Mouse (Mus musculus) embryonic facial prominence, embryonic 10.5 days (tissue): ENCODE results near the gene Foxn3. TPM values are rescaled to one million over a fixed set of nuclear protein-coding genes. Genes with fewer than 3 reads are reported as not detected.

Source experiments
- DNase-seq: peaks from one replicate; pipeline ENCODE4 v3.0.0-alpha.2; 2017; ENCODE audit warnings: low spot score
- H3K27ac ChIP-seq: fragments of 300-500 bp; sonication (generic); replicated peaks from 2 replicates; pipeline ENCODE4 v1.5.1; 2016; ENCODE audit warnings: mild to moderate bottlenecking
- H3K27me3 ChIP-seq: fragments of 300-500 bp; sonication (generic); replicated peaks from 2 replicates; pipeline ENCODE4 v1.6.1; 2016; ENCODE audit warnings: low read depth, mild to moderate bottlenecking; ENCODE audit not compliant: poor library complexity, severe bottlenecking
- H3K36me3 ChIP-seq: fragments of 300-500 bp; sonication (generic); replicated peaks from 2 replicates; pipeline ENCODE4 v1.6.1; 2016; ENCODE audit warnings: mild to moderate bottlenecking, moderate library complexity
- H3K4me1 ChIP-seq: fragments of 300-500 bp; sonication (generic); 2 replicates; pipeline ENCODE4 v1.6.1; 2016
- H3K4me3 ChIP-seq: fragments of 300-500 bp; sonication (generic); 2 replicates; pipeline ENCODE4 v1.5.1; 2016; ENCODE audit warnings: mild to moderate bottlenecking, moderate library complexity
- H3K9me3 ChIP-seq: fragments of 300-500 bp; sonication (generic); 2 replicates; pipeline ENCODE4 v1.6.1; 2016; ENCODE audit warnings: mild to moderate bottlenecking
- WGBS: fragments of 180-500 bp; shearing (Covaris S2); methylation state at CpG from one replicate; pipeline ENCODE4 v1.1.7; 2016; 5-methylcytosine and 5-hydroxymethylcytosine counted together
- polyA plus RNA-seq: library from polyadenylated mRNA; unstranded; fragments of >200 nt; fragmentation: Nextera tagmentation; extraction: Ambion mirVana; gene quantifications from 2 replicates; pipeline ENCODE4 v1.2.1, GENCODE M21; 2016

Foxn3 gene
- polyA plus RNA-seq, 1 experiment from 2014 or later: 64.7 TPM

DNA sequence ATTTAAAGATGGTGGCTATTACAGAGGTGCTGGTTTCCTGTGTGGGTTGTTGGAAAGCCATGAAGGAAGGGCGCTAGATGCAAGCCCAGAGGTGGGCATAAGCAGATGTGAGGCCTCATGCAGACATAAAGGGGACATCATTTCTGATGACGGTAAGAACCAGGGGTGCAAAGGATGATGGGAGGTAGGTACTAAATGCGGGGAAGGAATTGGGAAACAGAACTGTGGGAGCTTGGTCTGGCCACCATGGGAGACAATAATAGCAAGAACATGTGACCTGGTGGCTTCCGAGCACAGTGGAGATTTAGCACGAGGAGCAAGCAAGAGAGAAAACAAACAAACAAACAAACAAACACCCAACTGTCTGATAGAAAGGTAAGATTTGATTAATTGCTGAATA lies 46.1 kb downstream of the Foxn3 start:
- H3K9me3 ChIP-seq: no peaks in the 10 kb centered on the region
- WGBS: 95% methylated on average over 5 of the region's 5 CpGs
- DNase-seq: no peak

DNA sequence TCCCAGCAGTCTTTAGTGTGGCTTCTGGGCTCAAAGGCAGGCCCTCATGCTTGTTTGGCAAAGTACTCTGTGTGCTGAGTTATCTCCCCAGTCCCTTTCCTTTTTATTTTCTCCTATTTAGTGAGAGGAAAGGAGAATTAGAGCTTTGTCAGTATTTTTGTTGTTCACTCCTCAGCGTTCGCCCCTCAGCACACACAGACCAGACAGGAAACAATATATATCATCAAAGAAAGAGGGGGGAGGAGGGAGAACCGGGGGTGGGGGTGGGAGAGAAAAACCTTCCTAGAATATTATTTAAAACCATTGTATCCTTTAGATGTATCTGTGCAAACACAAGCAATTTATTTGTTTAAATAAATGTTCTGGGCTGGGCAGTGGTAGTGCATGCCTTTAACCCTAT lies 47.9 kb downstream of the Foxn3 start:
- Histone ChIP-seq H3K27ac (no peak overlapping the region), H3K36me3 (no peaks in the 10 kb centered on the region), H3K4me3 (no peak overlapping the region), H3K9me3 (no peaks in the 10 kb centered on the region), H3K4me1 (peaks cover 34% of the 10 kb centered on the region), H3K27me3 (no peaks in the 10 kb centered on the region)
- no peak for DNase-seq
- 73% methylated on average over 3 of the region's 3 CpGs for WGBS

More for the DNA sequence above, 46.1 kb downstream of the Foxn3 start:
- Histone ChIP-seq H3K36me3 (no peaks in the 10 kb centered on the region), H3K27ac (no peak overlapping the region), H3K4me3 (no peak overlapping the region), H3K27me3 (no peaks in the 10 kb centered on the region), H3K4me1 (peaks cover 24% of the 10 kb centered on the region)

DNA sequence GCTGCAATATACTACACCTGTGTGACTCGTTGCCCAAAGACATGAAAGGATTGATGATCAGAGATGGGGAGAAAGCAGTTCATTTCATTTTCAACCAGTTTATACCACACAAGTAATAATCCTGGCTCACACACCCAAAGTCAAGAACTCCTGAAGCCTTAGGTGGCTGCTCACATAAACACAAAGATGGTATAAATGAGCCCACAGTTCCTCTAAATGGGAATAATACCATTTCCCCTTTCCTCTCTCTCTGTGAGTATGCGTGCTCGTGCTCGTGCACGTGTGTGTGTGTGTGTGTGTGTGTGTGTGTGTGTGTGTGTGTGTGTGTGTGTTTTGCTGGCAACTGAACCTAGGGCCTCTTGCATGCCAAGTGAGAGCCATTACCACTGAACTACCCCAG lies 51.7 kb downstream of the Foxn3 start:
- no peak for DNase-seq
- no peak overlapping the region for H3K4me3 ChIP-seq
- peaks cover 2% of the 10 kb centered on the region; the same call in 1 of the 2 replicates for H3K36me3 ChIP-seq
- H3K9me3 ChIP-seq: no peaks in the 10 kb centered on the region
- H3K27me3 ChIP-seq: no peaks in the 10 kb centered on the region
- H3K27ac ChIP-seq: no peak overlapping the region
- 94% methylated on average over 5 of the region's 5 CpGs for WGBS
- peaks cover 25% of the 10 kb centered on the region for H3K4me1 ChIP-seq

DNA sequence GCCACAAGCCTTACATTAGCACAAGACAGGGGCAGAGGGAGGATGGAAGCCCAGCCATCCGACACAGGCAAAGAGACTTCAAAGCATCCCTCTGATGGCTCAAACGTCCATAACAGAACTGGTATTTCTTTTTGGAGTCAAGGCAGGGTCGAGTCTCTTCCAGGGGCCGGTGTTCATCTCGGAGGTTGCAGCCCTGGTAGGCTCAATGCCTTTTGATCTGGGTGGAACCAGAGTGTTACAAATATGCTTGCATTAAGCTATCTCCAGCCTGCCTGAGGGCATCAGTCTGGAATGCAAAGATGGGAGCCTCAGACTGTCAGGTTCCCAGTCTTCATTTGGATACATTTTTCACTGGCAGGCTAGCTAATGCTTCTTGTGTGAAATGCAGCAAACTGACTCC lies 52.6 kb downstream of the Foxn3 start:
- WGBS: 38% methylated on average over 5 of the region's 5 CpGs

DNA sequence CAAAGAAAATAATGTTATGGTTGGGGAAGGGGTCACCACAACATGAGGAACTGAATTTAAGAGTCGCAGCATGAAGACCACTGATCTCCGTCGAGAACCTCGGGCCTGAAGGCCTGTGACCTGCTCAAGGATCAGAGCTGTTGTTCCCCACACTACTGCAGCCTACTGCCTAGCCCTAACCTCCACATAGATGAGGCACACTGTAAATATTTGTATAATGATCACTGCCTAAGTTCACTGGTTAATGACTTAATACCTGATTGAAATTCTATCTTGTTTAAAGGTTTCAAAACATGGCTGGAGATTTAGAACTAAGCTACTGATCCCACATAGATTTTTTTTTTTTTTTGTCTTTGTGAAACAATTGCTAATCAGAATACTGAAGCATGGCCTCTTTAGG lies 61.2 kb downstream of the Foxn3 start:
- H3K4me1 ChIP-seq: peaks cover 13% of the 10 kb centered on the region
- 90% methylated on average over 4 of the region's 4 CpGs for WGBS
- DNase-seq: no peak
- no peak overlapping the region for H3K27ac ChIP-seq
- H3K9me3 ChIP-seq: no peaks in the 10 kb centered on the region; the same call in 1 of the 2 replicates
- H3K4me3 ChIP-seq: no peak overlapping the region
- no peaks in the 10 kb centered on the region for H3K27me3 ChIP-seq
- no peaks in the 10 kb centered on the region; the same call in 1 of the 2 replicates for H3K36me3 ChIP-seq

More for the DNA sequence above, 52.6 kb downstream of the Foxn3 start:
- Histone ChIP-seq H3K4me1 (peaks cover 25% of the 10 kb centered on the region), H3K27me3 (no peaks in the 10 kb centered on the region), H3K27ac (no peak overlapping the region), H3K4me3 (no peak overlapping the region), H3K9me3 (no peaks in the 10 kb centered on the region; the same call in 1 of the 2 replicates), H3K36me3 (peaks cover 2% of the 10 kb centered on the region; the same call in 1 of the 2 replicates)
- peak; percentile 31 for DNase-seq

DNA sequence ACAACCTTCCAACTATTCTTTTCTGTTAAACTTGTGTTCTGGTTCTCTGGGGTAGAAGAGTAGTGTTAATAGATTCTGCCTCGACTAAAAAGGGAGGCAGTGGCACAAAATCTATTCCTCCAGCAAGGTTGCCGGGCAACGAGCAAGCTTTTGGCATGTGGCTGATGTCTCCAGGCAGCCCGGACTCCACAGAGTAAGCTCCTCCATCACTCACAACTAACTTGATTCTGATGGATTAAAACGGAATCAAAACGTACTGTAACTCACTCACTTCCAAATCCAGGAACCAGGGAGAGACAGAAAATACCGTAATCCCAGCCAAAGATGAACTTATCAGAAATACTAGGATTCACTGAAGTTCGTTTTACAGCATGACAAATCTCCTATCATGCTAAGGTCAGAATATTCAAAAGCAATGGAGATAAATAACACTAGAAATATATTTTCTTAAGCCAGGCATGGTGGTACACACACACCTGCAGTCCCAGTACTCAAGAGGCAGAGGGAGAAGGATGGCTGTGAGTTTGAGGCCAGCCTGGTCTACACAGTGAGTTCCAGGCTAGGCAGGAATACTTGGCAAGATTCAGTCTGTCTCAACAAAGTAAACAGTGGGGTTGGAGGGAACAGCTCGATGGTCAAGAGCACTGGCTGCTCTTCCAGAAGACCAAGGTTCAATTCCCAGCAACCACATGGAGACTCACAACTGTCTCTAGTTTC lies 64.2 kb downstream of the Foxn3 start:
- peaks cover 2% of the 10 kb centered on the region; the same call in 1 of the 2 replicates for H3K36me3 ChIP-seq
- no peak overlapping the region for H3K4me3 ChIP-seq
- H3K9me3 ChIP-seq: no peaks in the 10 kb centered on the region; the same call in 1 of the 2 replicates
- no peak for DNase-seq
- H3K4me1 ChIP-seq: peaks cover 20% of the 10 kb centered on the region
- H3K27me3 ChIP-seq: no peaks in the 10 kb centered on the region
- H3K27ac ChIP-seq: no peak overlapping the region
- WGBS: 79% methylated on average over 9 of the region's 9 CpGs

DNA sequence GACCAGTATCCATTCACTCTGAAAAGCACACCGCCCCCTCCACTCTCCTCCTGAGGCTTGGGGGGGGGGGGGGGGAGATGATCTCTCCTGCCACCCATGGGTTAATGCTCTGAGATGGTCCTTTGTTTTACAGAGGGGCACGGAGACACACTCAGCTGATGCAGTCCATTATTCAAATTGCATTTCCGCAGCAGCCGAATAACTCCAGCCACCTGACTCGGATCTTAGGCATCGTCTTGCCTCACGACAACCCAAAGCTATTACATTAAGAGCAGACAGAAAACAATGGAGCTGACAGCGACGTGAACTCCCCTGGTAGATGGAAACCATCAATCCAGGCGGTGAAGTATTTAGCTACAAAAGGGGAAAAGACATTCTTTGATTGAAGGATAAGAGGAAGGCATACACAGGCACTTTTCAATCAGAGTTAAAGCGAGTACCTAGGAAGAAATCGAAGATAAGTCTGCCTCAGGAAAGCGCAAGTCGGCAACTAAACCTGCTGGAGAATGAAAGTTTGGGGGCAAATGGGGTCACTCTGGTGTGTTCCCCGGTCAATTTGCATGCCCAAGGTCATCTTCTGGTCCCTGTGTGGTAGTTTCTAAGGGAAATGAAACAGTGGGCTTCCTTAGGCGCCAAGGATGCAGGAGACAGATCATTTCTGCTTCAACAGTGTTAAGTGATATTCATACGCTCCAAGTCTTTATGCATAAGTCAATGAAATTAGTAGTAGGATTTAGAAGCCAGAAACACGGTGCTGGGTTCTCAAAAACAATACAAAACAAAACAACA lies 65.0 kb downstream of the Foxn3 start:
- no peaks in the 10 kb centered on the region for H3K27me3 ChIP-seq
- H3K4me1 ChIP-seq: peaks cover 20% of the 10 kb centered on the region
- H3K4me3 ChIP-seq: no peak overlapping the region
- WGBS: 62% methylated on average over 18 of the region's 18 CpGs
- H3K9me3 ChIP-seq: no peaks in the 10 kb centered on the region; the same call in 1 of the 2 replicates
- no peak overlapping the region for H3K27ac ChIP-seq
- peaks cover 4% of the 10 kb centered on the region; the same call in 1 of the 2 replicates for H3K36me3 ChIP-seq
- DNase-seq: no peak

- no peak for DNase-seq
- Histone ChIP-seq H3K27ac (no peak overlapping the region), H3K36me3 (peaks cover 4% of the 10 kb centered on the region; the same call in 1 of the 2 replicates), H3K4me1 (peaks cover 20% of the 10 kb centered on the region), H3K4me3 (no peak overlapping the region), H3K9me3 (no peaks in the 10 kb centered on the region; the same call in 1 of the 2 replicates), H3K27me3 (no peaks in the 10 kb centered on the region)
- WGBS: 81% methylated on average over 3 of the region's 3 CpGs
These were observed 66.4 kb downstream of the Foxn3 start for GRCm38 (mm10) chr12:99496945-99497344.

DNA sequence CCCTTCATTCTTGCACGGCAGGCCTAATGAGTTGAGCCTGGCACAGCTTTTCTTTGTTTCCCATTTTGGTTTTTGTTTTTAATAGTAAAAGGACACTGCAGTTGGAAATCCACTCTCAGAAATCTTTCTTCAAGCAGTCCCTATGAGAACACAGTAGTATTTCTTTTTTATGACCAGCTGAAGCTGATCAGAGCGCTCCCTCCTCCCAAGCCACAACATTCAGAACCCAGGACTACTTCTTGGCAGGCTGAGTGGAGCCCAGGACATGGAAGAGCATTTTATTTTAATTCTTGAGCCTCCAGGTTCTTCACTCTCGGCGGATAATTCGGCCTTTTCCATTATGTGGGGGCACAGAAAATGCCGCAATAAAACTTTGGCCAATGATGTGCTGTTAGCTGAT lies 73.2 kb downstream of the Foxn3 start:
- peaks cover 3% of the 10 kb centered on the region; the same call in 1 of the 2 replicates for H3K4me1 ChIP-seq
- no peak overlapping the region for H3K27ac ChIP-seq
- H3K9me3 ChIP-seq: no peaks in the 10 kb centered on the region; the same call in 1 of the 2 replicates
- H3K4me3 ChIP-seq: no peak overlapping the region
- WGBS: 91% methylated on average over 6 of the region's 6 CpGs
- no peak for DNase-seq
- no peaks in the 10 kb centered on the region for H3K27me3 ChIP-seq
- peaks cover 4% of the 10 kb centered on the region; the same call in 1 of the 2 replicates for H3K36me3 ChIP-seq

GRCm38 (mm10) chr12:99489001-99489592 lies 74.3 kb downstream of the Foxn3 start:
- H3K27ac ChIP-seq: no peak overlapping the region
- 86% methylated on average over 4 of the region's 4 CpGs for WGBS
- H3K27me3 ChIP-seq: no peaks in the 10 kb centered on the region
- peaks cover 2% of the 10 kb centered on the region; the same call in 1 of the 2 replicates for H3K36me3 ChIP-seq
- no peaks in the 10 kb centered on the region; the same call in 1 of the 2 replicates for H3K9me3 ChIP-seq
- no peaks in the 10 kb centered on the region for H3K4me1 ChIP-seq
- H3K4me3 ChIP-seq: no peak overlapping the region
- no peak for DNase-seq

- 0 out of 2 replicates have a peak, but pooled peaks cover 3% of the 10 kb centered on the region for H3K9me3 ChIP-seq
- 95% methylated on average over 3 of the region's 3 CpGs for WGBS
- no peak overlapping the region for H3K27ac ChIP-seq
- no peak for DNase-seq
- H3K36me3 ChIP-seq: peaks cover 9% of the 10 kb centered on the region; the same call in 1 of the 2 replicates
- H3K27me3 ChIP-seq: no peaks in the 10 kb centered on the region
- H3K4me3 ChIP-seq: no peak overlapping the region
- no peaks in the 10 kb centered on the region for H3K4me1 ChIP-seq
These were observed 83.0 kb downstream of the Foxn3 start for GRCm38 (mm10) chr12:99480372-99480771.

DNA sequence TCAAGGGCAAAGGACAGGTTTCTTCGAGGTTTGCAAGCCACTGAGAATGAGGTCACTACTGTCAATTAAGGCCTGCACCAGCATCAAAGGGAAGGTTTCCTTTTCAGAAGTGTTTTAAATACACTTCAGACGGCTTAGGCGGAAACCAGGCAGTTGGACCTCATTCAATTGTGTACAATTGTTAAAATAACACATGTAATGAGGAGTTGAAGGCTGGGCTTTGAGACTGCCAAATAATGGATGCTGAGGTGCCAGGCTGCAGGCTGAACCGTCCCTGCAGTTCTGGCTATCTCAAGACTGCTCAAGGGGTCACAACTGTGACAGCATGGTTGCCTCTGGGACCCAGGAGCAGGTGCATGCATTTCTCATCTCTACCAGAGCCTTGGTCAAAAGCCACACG lies 89.2 kb downstream of the Foxn3 start:
- peaks cover 9% of the 10 kb centered on the region for H3K4me1 ChIP-seq
- H3K9me3 ChIP-seq: 0 out of 2 replicates have a peak, but pooled peaks cover 3% of the 10 kb centered on the region
- DNase-seq: no peak
- H3K36me3 ChIP-seq: no peaks in the 10 kb centered on the region
- H3K4me3 ChIP-seq: no peak overlapping the region
- H3K27ac ChIP-seq: no peak overlapping the region
- H3K27me3 ChIP-seq: no peaks in the 10 kb centered on the region
- 52% methylated on average over 5 of the region's 5 CpGs for WGBS
